Mouse (Mus musculus) limb, embryonic 12.5 days (tissue): ENCODE data around the gene Psmc1. TPM values are rescaled to one million over a fixed set of nuclear protein-coding genes. Genes with fewer than 3 reads are reported as not detected.

Source experiments
- ATAC-seq: fragments of 200-750 bp; cut with Nextera tagmentation; 2 replicates; pipeline ENCODE4 v1.8.0; 2017; ENCODE audit warnings: low read depth, moderate TSS enrichment; ENCODE audit not compliant: insufficient number of reproducible peaks, insufficient read depth, low FRiP score, low TSS enrichment
- H3K27ac ChIP-seq: fragments of 300-500 bp; sonication (generic); 2 replicates; pipeline ENCODE4 v1.5.1; 2016; ENCODE audit warnings: mild to moderate bottlenecking, moderate library complexity
- H3K27me3 ChIP-seq: fragments of 300-500 bp; sonication (generic); 2 replicates; pipeline ENCODE4 v1.6.1; 2016; ENCODE audit warnings: mild to moderate bottlenecking, moderate library complexity
- H3K36me3 ChIP-seq: fragments of 300-500 bp; sonication (generic); 2 replicates; pipeline ENCODE4 v1.6.1; 2016; ENCODE audit warnings: mild to moderate bottlenecking, moderate library complexity
- H3K4me1 ChIP-seq: fragments of 300-500 bp; sonication (generic); replicated peaks from 2 replicates; pipeline ENCODE4 v1.6.1; 2016
- H3K4me2 ChIP-seq: fragments of 300-500 bp; sonication (generic); 2 replicates; pipeline ENCODE4 v1.6.1; 2016; ENCODE audit warnings: mild to moderate bottlenecking, moderate library complexity
- H3K4me3 ChIP-seq: fragments of 300-500 bp; sonication (generic); replicated peaks from 2 replicates; pipeline ENCODE4 v1.5.1; 2016; ENCODE audit warnings: mild to moderate bottlenecking
- H3K9ac ChIP-seq: fragments of 300-500 bp; sonication (generic); replicated peaks from 2 replicates; pipeline ENCODE4 v1.6.1; 2016; ENCODE audit warnings: mild to moderate bottlenecking, moderate library complexity
- H3K9me3 ChIP-seq: fragments of 300-500 bp; sonication (generic); 2 replicates; pipeline ENCODE4 v1.6.1; 2016; ENCODE audit warnings: mild to moderate bottlenecking, moderate library complexity
- WGBS: fragments of 180-500 bp; shearing (Covaris S2); methylation state at CpG from one replicate; pipeline ENCODE4 v1.1.7; 2016; 5-methylcytosine and 5-hydroxymethylcytosine counted together
- polyA plus RNA-seq: library from polyadenylated mRNA; unstranded; fragments of >200 nt; fragmentation: Nextera tagmentation; extraction: Ambion mirVana; gene quantifications from 2 replicates; pipeline ENCODE4 v1.2.1, GENCODE M21; 2016

Psmc1 gene
- polyA plus RNA-seq, 1 experiment from 2014 or later, result 322 TPM

DNA sequence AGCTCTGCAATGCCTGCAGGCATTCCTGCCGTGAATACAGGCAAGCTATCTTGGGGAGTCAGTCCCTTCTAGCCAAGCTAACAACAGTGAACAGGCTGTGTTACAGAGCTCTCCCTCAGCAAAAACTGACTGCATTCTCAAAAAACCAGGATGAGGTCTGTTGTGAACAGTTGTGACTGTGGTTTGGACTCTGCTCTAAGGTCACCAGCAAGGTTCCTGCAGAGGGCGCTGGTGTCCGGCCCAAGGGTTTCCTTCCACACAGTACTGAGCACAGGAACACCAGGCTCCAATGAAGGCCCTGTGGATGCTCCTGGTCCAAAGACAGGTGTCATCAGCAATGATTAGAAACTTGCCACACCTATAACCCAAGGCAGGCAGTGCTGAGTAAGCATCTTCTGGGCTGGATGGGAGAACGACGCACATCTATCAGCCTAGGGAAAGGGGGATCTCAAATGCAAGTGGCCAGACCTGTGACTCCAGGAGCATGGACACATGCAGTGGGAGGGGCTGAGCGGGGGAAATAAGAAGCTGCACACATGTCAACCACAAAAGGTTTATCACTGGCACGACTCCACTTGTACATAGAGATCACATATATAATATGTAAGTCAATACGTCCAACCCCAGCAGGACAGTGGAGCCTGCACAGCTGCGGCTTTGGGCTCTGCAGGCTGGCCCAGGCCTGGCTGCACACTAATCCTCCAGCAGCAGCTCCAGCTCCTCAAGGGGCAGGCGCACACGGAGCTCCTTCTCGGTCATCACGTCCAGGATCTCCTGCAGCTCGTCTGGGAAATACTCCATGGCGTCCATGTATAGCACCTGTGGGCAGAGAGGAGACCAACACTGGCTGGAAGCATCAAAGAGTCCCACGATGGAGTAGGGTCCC lies 15.2 kb downstream of the Psmc1 start:
- WGBS, result 79% methylated on average over 16 of the region's 16 CpGs
- no peaks in the 10 kb centered on the region for H3K27me3 ChIP-seq
- H3K4me2 ChIP-seq, result no peak overlapping the region
- no peak overlapping the region for H3K4me3 ChIP-seq
- H3K27ac ChIP-seq, result 0 out of 2 replicates have a peak overlapping the region, but pooled peaks have one; percentile 35
- H3K4me1 ChIP-seq, result peaks cover 16% of the 10 kb centered on the region
- no peaks in the 10 kb centered on the region for H3K9me3 ChIP-seq
- no peak overlapping the region for H3K9ac ChIP-seq
- peaks cover 91% of the 10 kb centered on the region for H3K36me3 ChIP-seq
- ATAC-seq, result peak; percentile 68

DNA sequence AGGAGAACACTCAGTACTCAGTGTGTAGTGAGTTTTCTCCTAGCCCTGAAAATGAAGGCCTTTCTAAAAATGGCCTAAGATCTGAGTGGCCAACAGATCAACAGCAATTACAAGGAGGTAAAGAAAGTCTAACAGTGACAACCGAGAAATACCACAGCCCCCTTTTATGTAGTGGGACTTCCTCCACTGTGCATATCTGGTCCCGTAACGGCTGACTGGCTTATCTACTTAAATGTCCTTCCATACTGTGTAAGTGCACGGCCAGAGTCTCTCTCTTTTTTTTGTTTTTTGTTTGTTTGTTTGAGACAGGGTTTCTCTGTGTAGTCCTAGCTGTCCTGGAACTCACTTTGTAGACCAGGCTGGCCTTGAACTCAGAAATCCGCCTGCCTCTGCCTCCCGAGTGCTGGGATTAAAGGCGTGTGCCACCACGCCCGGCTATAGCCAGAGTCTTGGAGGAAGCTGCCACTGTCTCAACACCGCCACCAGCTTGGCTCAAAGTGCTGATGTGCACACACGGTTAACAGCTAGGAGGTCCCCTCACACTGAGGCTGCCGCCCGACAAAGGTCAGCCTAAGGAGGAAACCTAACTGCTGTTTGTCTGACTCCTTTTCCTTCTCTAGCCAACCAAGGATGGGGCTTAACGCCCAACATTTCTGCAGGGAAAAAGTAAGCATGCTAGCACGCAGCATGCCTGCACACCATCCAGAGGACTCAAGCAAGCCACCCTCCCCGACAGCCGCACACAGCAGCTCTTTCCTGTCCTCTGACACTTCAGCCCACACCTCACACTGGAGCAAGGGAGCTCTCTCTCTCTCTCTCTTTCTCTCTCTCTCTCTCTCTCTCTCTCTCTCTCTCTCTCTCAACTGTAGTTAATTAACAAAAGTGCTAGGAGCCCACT lies 17.3 kb downstream of the Psmc1 start:
- H3K27ac ChIP-seq, result peak overlapping the region; percentile 72
- H3K9ac ChIP-seq, result no peak overlapping the region
- H3K9me3 ChIP-seq, result no peaks in the 10 kb centered on the region
- H3K4me1 ChIP-seq, result peaks cover 16% of the 10 kb centered on the region
- H3K36me3 ChIP-seq, result peaks cover 90% of the 10 kb centered on the region
- H3K27me3 ChIP-seq, result no peaks in the 10 kb centered on the region
- ATAC-seq, result no peak
- 72% methylated on average over 17 of the region's 17 CpGs for WGBS
- no peak overlapping the region for H3K4me3 ChIP-seq
- no peak overlapping the region for H3K4me2 ChIP-seq

GRCm38 (mm10) chr12:100127866-100128480 lies 18.0 kb downstream of the Psmc1 start:
- H3K4me1 ChIP-seq, result peaks cover 16% of the 10 kb centered on the region
- ATAC-seq, result no peak
- H3K9me3 ChIP-seq, result no peaks in the 10 kb centered on the region
- WGBS, result 31% methylated on average over 8 of the region's 8 CpGs
- H3K4me3 ChIP-seq, result no peak overlapping the region
- peak overlapping the region; percentile 72 for H3K27ac ChIP-seq
- peaks cover 91% of the 10 kb centered on the region for H3K36me3 ChIP-seq
- no peak overlapping the region for H3K4me2 ChIP-seq
- no peak overlapping the region for H3K9ac ChIP-seq
- H3K27me3 ChIP-seq, result no peaks in the 10 kb centered on the region

- no peak overlapping the region for H3K4me2 ChIP-seq
- peaks cover 91% of the 10 kb centered on the region for H3K36me3 ChIP-seq
- no peaks in the 10 kb centered on the region for H3K27me3 ChIP-seq
- H3K9ac ChIP-seq, result no peak overlapping the region
- peaks cover 16% of the 10 kb centered on the region for H3K4me1 ChIP-seq
- H3K27ac ChIP-seq, result peak overlapping the region; percentile 72; the same call in 1 of the 2 replicates
- ATAC-seq, result no peak
- no peaks in the 10 kb centered on the region for H3K9me3 ChIP-seq
- 60% methylated on average over 6 of the region's 6 CpGs for WGBS
- no peak overlapping the region for H3K4me3 ChIP-seq
Measured at GRCm38 (mm10) chr12:100128522-100128921, 18.6 kb downstream of the Psmc1 start.

- ATAC-seq, result no peak
- WGBS, result 72% methylated on average over 8 of the region's 8 CpGs
- H3K27me3 ChIP-seq, result no peaks in the 10 kb centered on the region
- no peak overlapping the region for H3K27ac ChIP-seq
- no peak overlapping the region for H3K9ac ChIP-seq
- no peak overlapping the region for H3K4me3 ChIP-seq
- H3K4me1 ChIP-seq, result peaks cover 16% of the 10 kb centered on the region
- H3K36me3 ChIP-seq, result peaks cover 91% of the 10 kb centered on the region
- no peak overlapping the region for H3K4me2 ChIP-seq
- no peaks in the 10 kb centered on the region for H3K9me3 ChIP-seq
Measured at GRCm38 (mm10) chr12:100128961-100129360, 19.0 kb downstream of the Psmc1 start.

DNA sequence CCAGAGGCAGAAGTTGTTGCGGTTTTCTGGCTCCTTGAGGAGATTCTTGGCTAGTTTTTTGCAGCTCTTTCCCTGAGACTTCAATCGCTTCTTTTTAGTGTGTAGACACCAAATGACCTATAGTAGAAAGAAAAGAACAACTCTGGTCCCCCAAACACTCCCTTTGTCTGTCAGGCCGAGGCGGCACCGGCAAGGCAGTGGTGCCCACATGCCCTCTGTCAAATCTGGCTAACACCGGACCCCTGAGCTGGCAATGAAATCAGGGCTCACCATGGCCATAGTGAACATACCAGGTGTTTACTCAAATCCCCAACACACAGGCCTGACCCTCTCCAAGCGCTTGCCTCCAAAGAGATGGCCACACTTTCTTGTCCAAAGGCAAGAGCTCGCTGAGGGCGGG lies 21.2 kb downstream of the Psmc1 start:
- H3K4me2 ChIP-seq, result no peak overlapping the region
- H3K36me3 ChIP-seq, result peaks cover 89% of the 10 kb centered on the region
- ATAC-seq, result no peak
- no peaks in the 10 kb centered on the region for H3K9me3 ChIP-seq
- WGBS, result 92% methylated on average over 9 of the region's 9 CpGs
- H3K4me3 ChIP-seq, result no peak overlapping the region
- H3K27ac ChIP-seq, result no peak overlapping the region
- H3K9ac ChIP-seq, result no peak overlapping the region
- no peaks in the 10 kb centered on the region for H3K27me3 ChIP-seq
- H3K4me1 ChIP-seq, result peaks cover 16% of the 10 kb centered on the region

DNA sequence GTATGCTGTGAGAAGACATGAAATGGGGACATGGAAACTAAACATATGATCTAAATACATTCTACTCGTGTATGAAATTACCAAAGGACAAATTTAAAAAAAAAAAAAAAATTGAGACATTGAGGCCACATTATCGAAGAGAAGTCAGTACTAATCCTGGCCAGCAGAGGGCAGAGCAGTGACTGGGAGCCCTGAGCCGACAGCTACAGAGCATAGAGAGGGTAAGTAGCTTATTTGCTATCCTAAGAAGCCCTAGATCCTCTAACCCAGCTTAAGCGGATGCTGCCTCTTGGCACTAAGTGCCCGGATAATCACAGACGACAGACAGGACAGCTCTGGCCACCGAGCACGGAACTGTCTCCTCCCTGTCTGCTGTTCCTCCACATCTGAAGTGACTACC lies 21.7 kb downstream of the Psmc1 start:
- H3K27ac ChIP-seq, result no peak overlapping the region
- no peak overlapping the region for H3K4me2 ChIP-seq
- no peak overlapping the region for H3K9ac ChIP-seq
- H3K4me3 ChIP-seq, result no peak overlapping the region
- H3K4me1 ChIP-seq, result peaks cover 16% of the 10 kb centered on the region
- 50% methylated on average over 8 of the region's 8 CpGs for WGBS
- no peak for ATAC-seq
- H3K9me3 ChIP-seq, result no peaks in the 10 kb centered on the region
- H3K36me3 ChIP-seq, result peaks cover 89% of the 10 kb centered on the region
- no peaks in the 10 kb centered on the region for H3K27me3 ChIP-seq

DNA sequence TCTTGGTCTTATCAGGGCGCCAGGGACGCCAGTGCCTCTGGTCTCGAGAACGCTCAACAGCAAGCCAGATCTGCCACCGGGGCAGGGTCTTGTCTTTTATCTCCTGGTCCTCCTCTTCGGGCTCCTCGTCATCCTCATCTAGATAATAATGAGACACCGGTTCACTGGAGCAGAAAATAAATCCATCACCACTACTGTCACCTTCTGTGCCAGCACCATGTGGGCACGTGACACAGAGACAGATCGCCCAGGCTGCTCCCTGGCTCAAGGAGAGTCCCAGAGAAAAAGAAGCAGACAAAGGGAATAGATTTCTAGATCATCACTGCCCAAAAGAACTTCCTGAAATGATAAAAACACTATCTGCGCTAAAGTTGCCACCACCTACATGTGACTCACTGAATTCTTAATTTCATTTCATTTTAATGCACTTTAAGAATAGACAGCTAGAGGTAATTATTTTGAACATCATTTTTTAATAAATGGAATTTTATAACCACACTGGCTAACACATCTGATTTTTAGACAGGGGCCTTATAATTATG lies 24.5 kb downstream of the Psmc1 start:
- WGBS, result 93% methylated on average over 11 of the region's 11 CpGs

GRCm38 (mm10) chr12:100135117-100135516 lies 25.2 kb downstream of the Psmc1 start:
- Histone ChIP-seq H3K4me1 (no peaks in the 10 kb centered on the region), H3K4me3 (no peak overlapping the region), H3K9ac (no peak overlapping the region), H3K4me2 (no peak overlapping the region), H3K27ac (no peak overlapping the region), H3K27me3 (no peaks in the 10 kb centered on the region), H3K36me3 (peaks cover 93% of the 10 kb centered on the region), H3K9me3 (no peaks in the 10 kb centered on the region)
- 90% methylated on average over 3 of the region's 3 CpGs for WGBS
- no peak for ATAC-seq

More for the DNA sequence above, 24.5 kb downstream of the Psmc1 start:
- no peaks in the 10 kb centered on the region for H3K27me3 ChIP-seq
- ATAC-seq, result no peak
- H3K27ac ChIP-seq, result no peak overlapping the region
- no peak overlapping the region for H3K4me2 ChIP-seq
- no peak overlapping the region for H3K4me3 ChIP-seq
- H3K9me3 ChIP-seq, result no peaks in the 10 kb centered on the region
- no peak overlapping the region for H3K9ac ChIP-seq
- H3K4me1 ChIP-seq, result no peaks in the 10 kb centered on the region; the same call in 1 of the 2 replicates
- H3K36me3 ChIP-seq, result peaks cover 93% of the 10 kb centered on the region

DNA sequence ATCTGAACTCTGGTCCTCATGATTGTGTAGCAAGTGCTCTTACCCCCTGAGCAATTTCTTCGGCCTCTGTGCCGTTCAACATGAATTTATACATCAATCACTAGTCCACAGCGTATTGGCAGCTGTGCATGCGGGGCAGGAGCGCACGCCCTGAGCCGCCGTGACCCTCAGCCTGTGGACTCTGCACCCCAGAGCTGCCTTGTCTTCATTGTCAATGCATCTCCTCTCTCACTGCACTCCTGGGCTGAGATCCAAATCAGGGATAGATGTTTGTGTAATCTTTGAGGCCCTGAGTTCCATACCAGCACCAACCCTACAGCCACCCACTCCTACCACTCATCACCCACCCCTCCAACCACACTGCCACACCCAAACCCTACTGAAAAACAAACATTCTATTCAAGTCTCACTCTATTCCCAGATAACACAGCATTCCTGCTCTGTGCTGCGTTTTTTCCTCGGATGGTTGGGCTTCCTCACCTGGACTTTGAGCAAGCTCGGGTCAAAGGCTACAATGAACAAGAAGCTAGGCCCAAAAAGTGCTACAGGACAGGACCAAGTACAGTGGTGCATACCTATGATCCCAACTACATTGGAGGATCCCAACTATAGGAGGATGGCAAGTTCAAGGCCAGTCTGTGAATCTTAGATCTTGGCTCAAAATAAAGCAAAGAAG lies 33.0 kb downstream of the Psmc1 start:
- Histone ChIP-seq H3K9me3 (no peaks in the 10 kb centered on the region), H3K4me2 (no peak overlapping the region), H3K4me3 (no peak overlapping the region), H3K27ac (no peak overlapping the region), H3K36me3 (peaks cover 98% of the 10 kb centered on the region), H3K4me1 (no peaks in the 10 kb centered on the region), H3K27me3 (no peaks in the 10 kb centered on the region), H3K9ac (no peak overlapping the region)
- ATAC-seq, result no peak
- WGBS, result 95% methylated on average over 11 of the region's 11 CpGs
